Mouse (Mus musculus): ENCODE measurements around the gene Clps.

The Clps gene

DNA sequence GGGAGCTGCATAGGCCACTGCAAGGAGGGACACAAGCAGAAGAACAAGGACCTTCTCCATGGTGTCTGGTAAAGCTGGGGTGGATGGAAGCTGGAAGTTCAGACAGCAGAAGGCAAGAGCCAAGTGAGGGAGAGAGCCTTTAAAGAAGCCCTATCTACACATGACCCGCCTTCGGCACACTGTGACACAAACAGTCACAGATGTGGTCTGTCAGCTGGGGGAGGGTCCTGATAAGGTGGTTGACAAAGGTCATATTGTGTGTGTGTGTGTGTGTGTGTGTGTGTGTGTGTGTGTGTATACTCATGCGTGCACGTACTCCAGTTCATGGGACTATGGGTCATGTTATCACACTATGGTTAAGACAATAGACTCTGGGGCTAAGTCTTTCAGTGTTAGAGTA lies at the start of gene Clps:
Gene Clps, minus strand, starts transcription at position 169 of the 400 bp plus-strand sequence.
- no peak for TF ChIP-seq GATA4 (IDR thresholded peaks at IDR 0.05; ENCODE audit: insufficient replicate concordance, low read length)

DNA sequence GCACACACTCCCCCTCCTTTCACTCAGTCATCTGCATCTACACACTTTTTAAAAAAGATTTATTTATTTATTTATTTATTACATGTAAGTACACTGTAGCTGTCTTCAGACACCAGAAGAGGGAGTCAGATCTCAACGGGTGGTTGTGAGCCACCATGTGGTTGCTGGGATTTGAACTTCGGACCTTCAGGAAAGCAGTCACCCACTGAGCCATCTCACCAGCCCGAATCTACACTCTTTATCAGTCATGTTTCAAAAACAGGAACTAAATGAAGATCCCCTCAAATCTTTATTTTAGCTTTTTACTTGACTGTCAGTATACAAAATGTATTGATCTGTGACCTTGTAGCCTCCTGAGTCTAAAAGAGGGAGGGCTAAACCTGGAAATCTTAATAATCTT lies 49.0 kb upstream of the Clps start:
- TF ChIP-seq GATA4 (IDR thresholded peaks at IDR 0.05; ENCODE audit: insufficient replicate concordance, low read length): no peak

DNA sequence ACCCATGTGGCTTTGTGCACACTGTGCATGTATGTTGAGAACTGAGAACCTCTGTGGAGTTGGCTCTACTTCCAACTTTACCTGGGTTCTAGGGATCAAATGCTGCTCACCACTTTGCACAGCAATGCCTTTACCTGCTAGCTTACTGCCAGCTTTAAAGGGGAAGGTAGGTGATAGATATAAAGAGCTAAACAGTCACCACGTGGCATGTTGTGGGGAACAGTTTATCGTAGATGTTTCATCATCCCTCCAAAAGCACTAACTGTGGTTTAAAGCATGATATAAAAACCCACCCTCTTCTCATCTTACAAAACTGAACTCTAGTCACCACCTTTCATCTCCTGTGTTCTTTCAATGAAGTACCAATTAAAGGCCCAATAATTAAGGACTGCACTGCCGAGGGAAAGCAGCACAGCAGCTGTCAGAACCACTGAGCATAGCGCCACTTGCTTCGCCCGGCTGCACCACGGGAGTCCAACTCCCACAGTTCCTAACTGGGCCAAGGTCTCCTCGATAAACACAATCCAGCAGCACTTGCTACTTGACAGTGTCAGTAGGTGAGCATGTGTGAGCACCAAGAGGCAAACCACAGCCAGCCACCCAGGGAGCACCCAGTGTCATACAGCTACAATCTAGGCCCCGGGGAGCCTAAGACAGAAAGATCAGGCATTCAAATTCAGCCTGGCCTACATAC lies 41.1 kb upstream of the Clps start:
- TF ChIP-seq GATA4 (IDR thresholded peaks at IDR 0.05; ENCODE audit: insufficient replicate concordance, low read length): no peak

DNA sequence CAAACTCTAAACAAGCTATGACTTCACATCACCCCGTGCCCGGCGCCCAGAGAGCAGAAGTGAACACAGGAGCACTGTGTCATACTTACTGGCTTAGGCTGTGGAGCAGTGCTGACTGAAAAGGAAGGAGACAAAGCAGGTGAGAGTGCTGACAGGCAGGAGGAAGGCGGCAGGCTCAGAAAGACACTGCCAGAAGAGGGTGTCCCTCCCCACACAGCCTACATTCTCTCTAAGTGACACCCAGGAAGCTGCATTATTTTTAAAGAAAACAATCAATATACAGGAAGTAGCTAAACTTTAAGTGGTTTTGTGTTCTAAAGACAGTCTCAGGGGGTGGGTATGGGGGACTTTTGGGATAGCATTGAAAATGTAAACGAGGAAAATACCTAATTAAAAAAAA lies 40.2 kb upstream of the Clps start:
- TF ChIP-seq GATA4 (IDR thresholded peaks at IDR 0.05; ENCODE audit: insufficient replicate concordance, low read length): no peak

DNA sequence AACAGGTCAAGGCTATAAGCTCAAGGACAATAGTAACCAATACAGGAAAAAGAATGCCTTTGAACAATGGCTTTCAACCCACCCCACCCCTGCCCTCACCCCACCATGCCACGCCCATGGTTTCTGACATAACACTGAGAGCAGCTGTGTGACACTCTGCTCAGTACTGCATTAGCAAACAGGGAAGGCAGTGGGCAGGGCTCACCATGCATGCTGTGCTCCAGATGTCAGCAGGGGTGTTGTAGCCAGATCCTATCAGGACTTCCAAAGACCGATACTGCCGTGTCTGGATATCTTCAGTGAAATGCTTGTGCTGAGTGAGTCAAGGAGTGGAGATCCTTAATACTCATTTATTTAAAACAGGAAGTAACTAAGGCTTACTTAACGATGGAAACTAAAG lies 33.4 kb upstream of the Clps start:
- no peak for TF ChIP-seq GATA4 (IDR thresholded peaks at IDR 0.05; ENCODE audit: insufficient replicate concordance, low read length)

DNA sequence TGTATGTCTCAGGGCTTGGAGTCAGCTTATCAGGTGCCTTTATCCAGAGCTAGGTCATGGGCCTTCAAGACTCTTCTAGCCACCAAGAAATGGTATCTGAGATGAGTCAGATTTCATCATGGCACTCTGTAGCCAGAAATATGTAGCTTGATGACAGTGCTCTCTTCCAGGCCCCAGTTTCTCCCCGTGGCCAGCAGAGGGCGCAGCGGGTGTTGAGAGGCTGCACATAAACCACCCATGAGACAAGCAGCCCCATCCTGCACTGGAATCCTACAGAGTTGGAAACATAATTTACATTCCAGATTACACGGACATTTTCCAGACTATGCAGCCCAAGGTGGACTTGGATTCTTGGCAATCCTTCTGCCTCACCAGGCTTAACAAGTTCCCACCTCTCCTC lies 32.4 kb upstream of the Clps start:
- no peak for TF ChIP-seq GATA4 (IDR thresholded peaks at IDR 0.05; ENCODE audit: insufficient replicate concordance, low read length)

DNA sequence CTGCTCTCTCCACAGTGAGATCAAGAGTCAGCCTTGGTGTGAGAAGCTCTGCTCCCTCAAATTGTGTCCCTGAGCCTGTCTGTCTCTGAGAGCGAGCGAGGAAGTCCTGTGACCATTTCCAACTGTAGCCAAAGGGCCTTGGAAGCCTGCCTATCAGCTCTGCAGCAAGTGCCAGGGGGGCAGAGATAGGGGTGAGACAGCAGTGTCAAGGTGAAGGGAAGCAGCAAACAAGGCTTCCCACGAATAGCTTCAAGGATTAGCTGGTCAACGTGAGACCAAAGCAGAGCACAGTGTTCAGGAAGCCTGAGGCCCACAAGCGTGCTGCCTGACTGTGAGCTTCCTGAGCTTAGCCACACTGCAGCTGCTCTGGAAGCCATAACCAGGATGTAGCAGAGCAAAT lies 30.9 kb upstream of the Clps start:
- TF ChIP-seq GATA4 (IDR thresholded peaks at IDR 0.05; ENCODE audit: insufficient replicate concordance, low read length): peak; percentile 65; the same call in 1 of the 2 replicates

DNA sequence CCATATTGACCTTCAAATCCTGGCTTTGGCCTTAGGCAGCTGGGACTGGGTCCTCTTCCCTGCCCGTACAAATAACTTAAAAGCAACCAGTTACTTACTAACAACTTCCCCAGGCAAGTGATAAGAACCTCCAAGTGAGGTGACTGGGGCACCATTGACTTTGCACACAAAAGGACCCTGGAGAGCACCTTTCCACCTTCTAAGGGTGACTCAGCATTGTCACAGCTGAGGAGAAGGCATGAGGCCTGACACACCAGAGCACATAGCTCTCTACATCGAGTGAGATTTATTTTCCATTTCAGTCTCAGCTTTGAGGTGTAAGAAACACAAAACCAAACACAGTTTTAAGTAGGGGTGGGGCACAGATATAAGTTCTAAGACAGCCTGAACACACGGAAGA lies 30.0 kb upstream of the Clps start:
- TF ChIP-seq GATA4 (IDR thresholded peaks at IDR 0.05; ENCODE audit: insufficient replicate concordance, low read length): no peak

DNA sequence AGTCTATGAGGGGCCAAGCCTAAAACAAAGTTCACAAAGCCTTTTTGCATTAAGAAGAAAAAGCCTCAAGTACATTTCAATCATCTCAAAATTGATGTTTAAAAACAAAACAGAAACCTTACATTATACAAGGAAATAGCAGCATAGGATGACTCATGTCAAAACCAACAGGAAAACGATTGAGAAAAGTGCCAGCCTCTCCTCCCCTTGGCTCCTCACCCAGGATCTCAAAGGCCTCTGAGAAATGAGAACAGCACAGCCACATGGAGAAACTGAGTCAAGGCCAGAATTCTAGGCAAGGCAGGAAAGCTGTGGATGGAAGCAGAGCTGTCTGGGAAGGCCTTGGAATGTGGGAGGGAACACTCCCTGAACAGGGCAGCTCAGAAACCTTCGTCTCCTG lies 28.0 kb upstream of the Clps start:
- no peak for TF ChIP-seq GATA4 (IDR thresholded peaks at IDR 0.05; ENCODE audit: insufficient replicate concordance, low read length)

DNA sequence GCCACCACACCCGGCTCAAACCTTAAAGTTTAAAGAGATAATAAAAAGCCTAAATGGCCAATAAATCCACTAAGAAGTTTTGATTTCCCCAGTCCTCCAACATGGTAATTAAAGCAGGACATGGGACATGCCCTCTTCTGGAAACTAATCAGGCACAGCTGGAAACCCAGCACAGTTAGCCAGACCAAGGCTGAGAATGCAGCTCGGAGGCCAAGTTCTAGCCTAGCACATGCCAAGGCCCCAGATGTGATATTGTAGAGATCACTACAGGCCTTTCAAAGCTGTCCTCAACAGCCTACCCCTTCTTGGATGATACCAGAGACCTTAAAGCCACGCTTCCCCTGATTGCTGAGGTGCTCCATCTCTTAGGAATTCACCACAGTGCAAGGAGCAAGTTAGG lies 25.9 kb upstream of the Clps start:
- no peak for TF ChIP-seq GATA4 (IDR thresholded peaks at IDR 0.05; ENCODE audit: insufficient replicate concordance, low read length)

DNA sequence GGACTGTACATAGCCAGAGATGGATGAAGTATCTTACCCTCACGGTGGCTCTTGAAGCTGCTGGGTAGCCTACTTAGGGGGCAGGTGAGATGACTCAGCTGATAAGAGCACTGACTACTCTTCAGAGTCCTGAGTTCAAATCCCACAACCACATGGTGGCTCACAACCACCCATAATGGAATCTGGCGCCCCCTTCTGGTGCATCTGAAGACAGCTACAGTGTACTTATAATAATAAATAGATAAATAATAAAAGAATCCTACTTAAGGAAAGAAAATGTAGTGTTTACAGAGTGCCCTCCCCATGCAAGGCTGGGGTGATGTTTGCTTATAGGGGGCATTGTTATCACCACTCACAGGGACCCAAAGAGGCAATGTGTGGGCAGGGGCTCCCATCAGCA lies 20.5 kb upstream of the Clps start:
- TF ChIP-seq GATA4 (IDR thresholded peaks at IDR 0.05; ENCODE audit: insufficient replicate concordance, low read length): no peak

DNA sequence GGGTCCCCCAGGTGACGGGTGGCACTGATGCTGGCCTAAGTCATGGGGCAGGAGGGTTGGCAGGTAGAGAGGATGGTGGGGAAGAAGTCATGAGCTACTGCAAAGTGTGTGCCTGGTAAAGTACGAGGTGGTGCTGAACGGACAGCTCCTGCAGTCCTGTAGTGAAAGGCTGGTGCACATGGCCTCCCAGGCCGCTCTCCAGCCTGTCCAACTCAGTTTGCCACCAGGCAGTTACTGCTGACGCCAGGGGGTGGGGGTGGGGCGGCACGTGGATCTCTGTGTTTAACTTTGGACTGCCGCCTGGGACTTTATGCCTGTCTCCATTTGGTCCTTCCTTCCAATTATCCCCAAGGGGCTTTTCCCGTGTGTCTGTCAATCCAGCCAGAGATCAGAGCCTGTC lies 19.8 kb upstream of the Clps start:
- TF ChIP-seq GATA4 (IDR thresholded peaks at IDR 0.05; ENCODE audit: insufficient replicate concordance, low read length): no peak

DNA sequence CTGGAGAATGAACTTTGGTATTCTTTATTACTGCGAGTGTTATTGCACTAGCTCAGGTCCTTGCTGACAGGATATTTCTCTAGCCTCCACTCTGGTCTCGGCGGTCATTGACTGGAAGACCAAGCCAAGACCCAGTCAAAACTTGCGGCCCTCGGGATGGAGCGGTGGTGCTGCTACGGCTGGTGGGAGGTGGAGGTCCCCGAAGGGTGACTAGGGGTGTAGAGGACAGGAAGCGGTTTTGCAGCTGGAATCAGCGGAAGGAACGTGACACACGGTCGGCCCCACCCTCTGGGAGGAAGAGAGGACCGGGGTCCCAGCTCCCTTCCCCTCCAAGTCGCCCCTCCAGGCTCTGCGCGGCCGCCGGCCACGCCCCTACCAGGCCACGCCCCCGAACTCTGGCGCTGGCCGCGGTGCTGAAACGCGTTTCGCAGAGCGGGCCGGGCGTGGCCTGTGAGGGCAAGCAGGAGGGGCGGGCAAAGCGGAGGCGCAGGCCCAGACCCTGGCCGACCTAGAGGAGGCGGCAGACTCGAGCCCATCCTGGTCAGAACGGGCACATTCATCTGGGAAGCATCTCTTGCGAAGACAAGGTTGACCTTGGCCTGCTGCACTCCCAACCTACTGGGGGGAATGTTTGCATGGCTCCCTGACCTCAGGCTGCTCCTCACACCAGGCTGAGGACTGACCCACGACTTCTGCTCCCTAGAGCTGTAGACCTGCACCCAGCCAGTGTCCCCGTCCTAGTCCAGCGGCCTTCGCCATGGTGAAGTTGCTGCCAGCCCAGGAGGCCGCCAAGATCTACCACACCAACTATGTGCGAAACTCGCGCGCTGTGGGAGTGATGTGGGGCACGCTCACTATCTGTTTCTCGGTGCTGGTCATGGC lies 14.9 kb upstream of the Clps start, which contains the start of gene Lhfpl5:
Gene Lhfpl5, plus strand, starts transcription at position 398 of the 882 bp plus-strand sequence.
- no peak for TF ChIP-seq GATA4 (IDR thresholded peaks at IDR 0.05; ENCODE audit: insufficient replicate concordance, low read length)

DNA sequence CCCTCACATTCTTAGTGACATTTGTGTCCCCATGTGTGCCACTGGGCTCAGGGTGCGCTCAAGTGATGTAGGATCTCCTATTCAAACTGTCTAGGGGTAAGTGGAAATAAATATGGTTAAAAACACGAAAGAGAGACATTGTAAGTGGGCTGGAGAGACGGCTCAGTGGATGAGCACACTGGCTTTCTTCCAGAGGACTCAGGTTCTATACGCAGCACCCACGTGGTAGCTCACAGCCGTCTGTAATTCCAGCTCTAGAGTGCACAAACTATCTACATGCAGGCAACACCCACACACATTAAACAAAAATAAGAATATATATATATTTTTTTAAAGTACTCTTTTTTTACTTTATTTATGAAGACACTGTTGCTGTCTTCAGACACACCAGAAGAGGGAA lies 12.4 kb upstream of the Clps start:
- no peak for TF ChIP-seq GATA4 (IDR thresholded peaks at IDR 0.05; ENCODE audit: insufficient replicate concordance, low read length)

DNA sequence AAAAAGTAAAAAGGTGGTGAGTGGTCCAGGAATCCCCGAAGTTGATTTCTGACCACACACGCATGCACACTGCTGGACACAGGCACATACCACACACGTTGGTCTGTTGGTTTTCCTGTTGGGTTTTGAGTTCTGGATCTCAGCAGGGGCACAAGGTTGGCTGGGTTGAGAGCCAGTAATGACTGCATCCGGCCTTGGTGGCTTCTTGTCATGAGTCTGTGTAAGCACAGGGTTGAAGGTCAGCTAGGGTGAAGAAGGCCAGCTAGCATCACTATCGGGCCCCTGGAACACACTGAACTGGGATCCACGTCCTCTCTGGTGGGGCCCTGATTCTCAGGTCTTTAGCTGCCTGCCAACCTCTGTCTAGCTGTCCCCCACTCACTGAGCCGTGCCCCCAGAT lies 12.0 kb upstream of the Clps start:
- TF ChIP-seq GATA4 (IDR thresholded peaks at IDR 0.05; ENCODE audit: insufficient replicate concordance, low read length): no peak

DNA sequence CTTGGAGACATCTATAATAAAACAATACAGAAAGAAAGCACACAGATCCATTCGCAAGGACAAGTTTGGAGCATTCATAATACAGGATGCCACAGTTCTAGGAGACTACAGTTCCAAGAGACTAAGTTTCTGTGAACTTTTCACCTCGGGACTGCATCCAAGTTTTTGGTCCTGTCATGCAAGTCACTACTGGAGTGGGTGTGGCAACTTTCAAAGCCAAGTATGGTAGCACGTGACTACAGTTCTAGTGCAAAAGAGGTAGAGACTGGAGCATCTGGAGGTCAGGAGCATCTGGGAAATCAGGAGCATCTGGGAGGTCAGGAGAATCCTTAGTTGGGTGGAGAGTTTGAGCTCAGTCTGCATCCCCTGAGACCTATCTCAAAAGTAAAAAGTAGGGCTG lies 11.3 kb upstream of the Clps start:
- no peak for TF ChIP-seq GATA4 (IDR thresholded peaks at IDR 0.05; ENCODE audit: insufficient replicate concordance, low read length)

Measured in liver, adult (tissue).